Mouse (Mus musculus) forebrain, embryonic 14.5 days (tissue): Measurements from ENCODE around the gene Strn. TPM values are rescaled to one million over a fixed set of nuclear protein-coding genes. Genes with fewer than 3 reads are reported as not detected.

Experiments
- ATAC-seq: fragments of 200-750 bp; cut with Nextera tagmentation; 2 replicates; pipeline ENCODE4 v1.8.0; 2017; ENCODE audit warnings: mild to moderate bottlenecking, moderate library complexity
- DNase-seq: peaks from one replicate; pipeline ENCODE4 v3.0.0-alpha.2; 2015; ENCODE audit warnings: low spot score
- H3K27ac ChIP-seq: fragments of 300-500 bp; sonication (generic); 2 replicates; pipeline ENCODE4 v1.5.1; 2014; ENCODE audit warnings: low read depth, mild to moderate bottlenecking, control low read depth, low read length, moderate library complexity
- H3K27me3 ChIP-seq: fragments of 300-500 bp; sonication (generic); replicated peaks from 2 replicates; pipeline ENCODE4 v1.6.1; 2014; ENCODE audit warnings: low read length, control low read depth, mixed read lengths; ENCODE audit not compliant: control insufficient read depth, insufficient read depth
- H3K36me3 ChIP-seq: fragments of 300-500 bp; sonication (generic); 2 replicates; pipeline ENCODE4 v1.6.1; 2014; ENCODE audit warnings: low read length, control low read depth; ENCODE audit not compliant: control insufficient read depth, insufficient read depth
- H3K4me1 ChIP-seq: fragments of 300-500 bp; sonication (generic); 2 replicates; pipeline ENCODE4 v1.6.1; 2014; ENCODE audit warnings: antibody characterized with exemption, low read length, control low read depth; ENCODE audit not compliant: control insufficient read depth, insufficient read depth
- H3K4me2 ChIP-seq: fragments of 300-500 bp; sonication (generic); 2 replicates; pipeline ENCODE4 v1.6.1; 2014; ENCODE audit warnings: mild to moderate bottlenecking, control low read depth, low read length
- H3K4me3 ChIP-seq: fragments of 300-500 bp; sonication (generic); 2 replicates; pipeline ENCODE4 v1.5.1; 2014; ENCODE audit warnings: low read depth, low read length, control low read depth
- H3K9ac ChIP-seq: fragments of 300-500 bp; sonication (generic); 2 replicates; pipeline ENCODE4 v1.6.1; 2014; ENCODE audit warnings: mild to moderate bottlenecking, low read length, control low read depth, moderate library complexity
- H3K9me3 ChIP-seq: fragments of 300-500 bp; sonication (generic); replicated peaks from 2 replicates; pipeline ENCODE4 v1.6.1; 2016; ENCODE audit warnings: low read length, control low read depth, mixed read lengths; ENCODE audit not compliant: control insufficient read depth
- WGBS: fragments of 180-500 bp; shearing (Covaris S2); extraction: QIAGEN DNeasy Blood & Tissue Kit; methylation state at CpG from one replicate; pipeline ENCODE4 v1.1.7; 2014; 5-methylcytosine and 5-hydroxymethylcytosine counted together
- polyA plus RNA-seq: library from polyadenylated mRNA; unstranded; fragments of >200 nt; fragmentation: Nextera tagmentation; extraction: Ambion mirVana; gene quantifications from 2 replicates; pipeline ENCODE4 v1.2.1, GENCODE M21; 2014

The Strn gene
- polyA plus RNA-seq, 1 experiment from 2014 or later = 4.5 TPM

DNA sequence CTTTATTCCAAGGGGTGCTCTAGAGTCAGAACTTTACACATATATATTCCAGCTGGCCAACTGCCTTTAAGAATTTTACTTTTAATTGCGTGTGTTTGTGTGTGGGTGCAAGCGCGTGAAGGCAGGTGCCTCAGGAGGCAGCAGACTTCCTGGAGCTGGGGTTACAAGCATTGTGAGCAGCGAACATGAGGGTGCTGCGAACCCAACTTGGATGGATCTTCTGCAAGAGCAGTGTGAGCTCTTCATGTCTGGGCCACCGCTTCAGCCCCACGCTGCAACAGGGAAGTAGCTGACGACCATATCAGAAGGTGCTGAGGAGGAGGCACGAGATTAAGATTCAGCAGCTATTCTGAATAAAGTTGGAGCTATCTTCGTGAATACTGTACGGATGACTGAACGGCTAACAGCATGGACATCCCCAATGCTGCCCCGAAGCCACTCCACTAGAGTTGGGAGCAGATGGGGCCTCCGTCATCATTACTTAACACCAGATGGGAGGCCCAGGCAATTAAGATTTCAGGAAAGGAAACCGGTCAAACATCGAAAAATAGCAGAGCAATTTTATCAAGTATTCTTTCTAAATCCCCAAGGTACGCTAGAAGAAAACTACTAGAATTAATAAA is 93.0 kb downstream of the Strn start:
- H3K36me3 ChIP-seq = 0 out of 2 replicates have a peak, but pooled peaks cover 4% of the 10 kb centered on the region
- H3K9ac ChIP-seq = no peak overlapping the region
- H3K4me2 ChIP-seq = no peak overlapping the region
- no peak overlapping the region for H3K27ac ChIP-seq
- DNase-seq (peak; percentile 57), ATAC-seq (peak; percentile 72)
- H3K27me3 ChIP-seq = no peaks in the 10 kb centered on the region
- 75% methylated on average over 17 of the region's 17 CpGs for WGBS
- no peak overlapping the region for H3K4me3 ChIP-seq
- no peaks in the 10 kb centered on the region for H3K4me1 ChIP-seq
- H3K9me3 ChIP-seq = no peaks in the 10 kb centered on the region

DNA sequence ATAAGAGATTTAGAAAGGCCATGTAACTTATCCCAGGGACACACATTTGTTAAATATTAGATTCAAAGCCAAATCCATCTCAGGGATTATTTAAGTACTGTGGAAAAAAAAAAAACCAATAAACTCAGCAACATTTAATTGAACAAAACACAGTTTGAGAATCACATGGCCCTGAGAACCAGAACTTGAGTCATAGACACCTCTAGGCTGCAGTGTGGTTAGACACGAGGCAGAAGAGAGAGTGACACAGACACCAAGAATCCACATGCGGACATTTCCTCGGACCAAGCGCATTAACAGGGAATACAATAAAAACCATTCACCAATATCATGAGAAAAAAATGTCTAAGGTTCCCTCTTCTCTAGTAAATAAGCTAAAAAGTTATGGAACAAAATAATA is 94.7 kb downstream of the Strn start:
- Histone ChIP-seq H3K9ac (no peak overlapping the region), H3K9me3 (no peaks in the 10 kb centered on the region), H3K4me2 (no peak overlapping the region), H3K4me1 (no peaks in the 10 kb centered on the region), H3K27ac (no peak overlapping the region), H3K27me3 (no peaks in the 10 kb centered on the region), H3K4me3 (no peak overlapping the region), H3K36me3 (no peaks in the 10 kb centered on the region)
- no peak for DNase-seq
- WGBS = 90% methylated on average over 4 of the region's 4 CpGs
- no peak for ATAC-seq

DNA sequence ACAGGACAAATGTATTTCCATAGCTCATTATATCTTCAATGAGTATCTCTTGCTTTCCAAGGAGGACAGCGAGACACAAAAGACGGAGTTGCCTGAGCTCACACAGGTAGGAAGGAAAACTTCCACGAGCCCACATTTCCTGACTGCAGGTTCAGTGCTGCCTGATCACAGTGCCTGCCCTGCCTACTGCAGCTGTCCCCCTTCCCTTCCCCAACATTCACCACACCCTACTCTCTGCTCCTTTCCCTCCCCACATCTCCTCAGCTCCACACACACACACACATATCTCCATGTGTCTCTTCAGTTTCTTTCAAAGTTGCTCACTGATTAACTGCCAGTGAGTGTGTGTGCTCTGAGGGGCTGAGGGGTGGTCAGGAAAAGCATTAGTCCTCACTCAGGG is 96.6 kb downstream of the Strn start:
- H3K4me2 ChIP-seq = no peak overlapping the region
- no peaks in the 10 kb centered on the region for H3K27me3 ChIP-seq
- 93% methylated on average over 3 of the region's 3 CpGs for WGBS
- H3K9ac ChIP-seq = no peak overlapping the region
- no peaks in the 10 kb centered on the region for H3K36me3 ChIP-seq
- H3K9me3 ChIP-seq = no peaks in the 10 kb centered on the region
- DNase-seq (no peak), ATAC-seq (no peak)
- H3K27ac ChIP-seq = no peak overlapping the region
- H3K4me1 ChIP-seq = no peaks in the 10 kb centered on the region
- no peak overlapping the region for H3K4me3 ChIP-seq

DNA sequence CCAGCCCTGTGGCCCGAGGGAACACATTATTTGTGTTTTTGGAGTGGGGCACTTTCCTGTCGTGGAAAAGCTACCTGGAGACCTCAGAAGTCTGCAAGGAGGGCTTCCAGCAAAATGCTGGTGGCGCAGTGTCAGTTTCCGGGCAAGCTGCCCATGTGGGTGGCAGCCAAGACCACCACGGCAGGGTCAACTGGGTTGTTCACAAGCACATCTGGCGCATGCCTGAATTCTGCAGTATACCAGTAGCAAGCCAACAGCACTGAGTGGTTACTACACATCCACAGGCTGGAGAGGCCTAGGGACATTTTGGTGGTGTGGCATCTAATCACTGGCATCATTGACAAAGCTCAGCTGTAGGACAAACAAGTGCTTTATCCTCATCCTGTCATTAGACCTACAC is 97.9 kb downstream of the Strn start:
- H3K4me3 ChIP-seq = no peak overlapping the region

DNA sequence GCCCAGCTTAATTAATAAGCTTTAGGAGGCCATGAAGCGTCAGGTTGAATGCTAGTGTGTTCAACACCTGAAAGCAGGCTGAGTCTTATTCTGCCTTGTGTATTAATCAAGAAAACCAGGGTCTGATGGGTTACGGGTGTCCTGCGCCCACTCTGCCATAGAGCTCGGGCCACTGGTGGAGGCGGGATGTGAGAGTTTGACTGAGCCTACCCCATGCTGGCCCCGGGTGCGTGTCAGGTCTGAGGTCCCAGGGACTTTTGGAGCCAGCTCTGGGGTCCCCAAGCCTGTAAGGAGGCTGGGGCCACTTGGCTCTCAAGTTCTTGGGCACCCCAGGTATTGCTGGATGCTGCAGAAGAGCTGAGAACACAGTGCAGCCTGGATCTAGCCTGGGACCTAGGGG is 99.9 kb downstream of the Strn start:
- H3K36me3 ChIP-seq = no peaks in the 10 kb centered on the region

More for the DNA sequence above, 97.9 kb downstream of the Strn start:
- Histone ChIP-seq H3K4me1 (no peaks in the 10 kb centered on the region), H3K36me3 (no peaks in the 10 kb centered on the region), H3K9ac (no peak overlapping the region), H3K27me3 (no peaks in the 10 kb centered on the region), H3K4me2 (no peak overlapping the region), H3K27ac (no peak overlapping the region), H3K9me3 (no peaks in the 10 kb centered on the region)
- ATAC-seq (no peak), DNase-seq (no peak)
- 74% methylated on average over 6 of the region's 6 CpGs for WGBS

DNA sequence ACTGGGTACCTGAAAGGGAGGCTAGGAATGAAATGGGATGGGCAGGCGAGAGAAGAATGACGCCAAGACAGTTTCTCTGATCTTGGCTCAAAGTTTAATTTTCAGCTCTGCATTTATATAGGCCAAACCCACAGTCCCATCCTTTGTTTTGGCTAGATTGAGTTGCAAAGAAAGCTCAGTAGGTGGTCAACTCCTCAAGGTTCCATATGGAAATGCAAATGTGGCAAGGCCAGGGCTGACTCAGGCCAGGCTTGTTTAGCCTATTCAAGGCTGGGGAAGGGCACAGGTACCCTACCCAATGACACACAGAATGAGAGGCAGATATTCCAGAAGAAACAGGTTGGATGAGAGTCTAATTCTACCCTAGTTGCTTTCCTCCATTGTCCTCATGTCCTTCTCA is 101.4 kb downstream of the Strn start:
- no peak for ATAC-seq
- H3K27ac ChIP-seq = no peak overlapping the region
- H3K36me3 ChIP-seq = no peaks in the 10 kb centered on the region
- WGBS = 45% methylated on average over 2 of the region's 2 CpGs
- H3K4me3 ChIP-seq = no peak overlapping the region
- no peaks in the 10 kb centered on the region for H3K9me3 ChIP-seq
- no peak overlapping the region for H3K9ac ChIP-seq
- H3K4me2 ChIP-seq = no peak overlapping the region
- no peak for DNase-seq
- H3K27me3 ChIP-seq = no peaks in the 10 kb centered on the region
- no peaks in the 10 kb centered on the region for H3K4me1 ChIP-seq

More for the DNA sequence above, 99.9 kb downstream of the Strn start:
- H3K4me2 ChIP-seq = no peak overlapping the region
- H3K9me3 ChIP-seq = no peaks in the 10 kb centered on the region
- 93% methylated on average over 7 of the region's 7 CpGs for WGBS
- no peak overlapping the region for H3K27ac ChIP-seq
- DNase-seq (no peak), ATAC-seq (no peak)
- H3K4me3 ChIP-seq = no peak overlapping the region
- H3K9ac ChIP-seq = no peak overlapping the region
- no peaks in the 10 kb centered on the region for H3K27me3 ChIP-seq
- H3K4me1 ChIP-seq = no peaks in the 10 kb centered on the region

DNA sequence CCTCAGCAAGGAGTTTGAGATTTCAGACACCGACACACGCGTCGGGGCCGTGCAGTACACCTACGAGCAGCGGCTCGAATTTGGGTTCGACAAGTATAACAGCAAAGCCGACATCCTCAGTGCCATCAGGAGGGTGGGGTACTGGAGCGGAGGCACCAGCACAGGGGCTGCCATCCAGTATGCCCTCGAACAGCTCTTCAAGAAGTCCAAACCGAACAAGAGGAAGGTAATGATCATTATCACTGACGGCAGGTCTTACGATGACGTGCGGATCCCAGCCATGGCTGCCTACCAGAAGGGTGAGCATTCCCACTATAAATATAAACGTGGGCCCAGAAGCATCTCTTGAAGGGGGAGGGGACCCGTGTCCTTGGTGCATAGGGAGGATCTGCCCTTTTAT is 112.1 kb downstream of the Strn start:
- ATAC-seq = no peak
- Histone ChIP-seq H3K27ac (no peak overlapping the region), H3K27me3 (no peaks in the 10 kb centered on the region), H3K36me3 (no peaks in the 10 kb centered on the region), H3K4me2 (no peak overlapping the region), H3K9me3 (no peaks in the 10 kb centered on the region), H3K4me1 (no peaks in the 10 kb centered on the region), H3K4me3 (no peak overlapping the region), H3K9ac (no peak overlapping the region)
- WGBS = 97% methylated on average over 19 of the region's 19 CpGs
- no peak for DNase-seq

DNA sequence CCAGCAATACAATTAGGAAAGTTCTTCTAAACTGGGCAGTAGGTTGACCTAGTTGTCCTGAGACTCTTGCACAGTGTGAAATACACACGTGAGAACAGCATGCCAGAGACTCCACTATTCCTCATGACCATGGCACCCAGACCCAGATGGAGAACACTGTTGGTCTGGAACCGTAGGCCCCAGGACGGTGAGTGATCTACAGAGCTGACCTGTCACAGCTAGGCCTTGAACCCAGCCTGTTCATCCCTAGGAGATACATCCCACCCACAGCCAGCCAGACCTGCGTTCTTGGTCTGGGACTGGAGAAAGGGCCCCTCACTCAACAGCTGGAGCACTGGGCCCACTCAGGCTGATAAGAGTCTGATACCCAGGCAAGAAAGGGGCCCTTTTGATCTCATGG is 115.1 kb downstream of the Strn start:
- Histone ChIP-seq H3K27me3 (no peaks in the 10 kb centered on the region), H3K4me1 (no peaks in the 10 kb centered on the region), H3K9me3 (no peaks in the 10 kb centered on the region), H3K9ac (no peak overlapping the region), H3K27ac (no peak overlapping the region), H3K4me2 (no peak overlapping the region), H3K4me3 (no peak overlapping the region), H3K36me3 (no peaks in the 10 kb centered on the region)
- DNase-seq = no peak
- ATAC-seq = no peak
- WGBS = 90% methylated on average over 4 of the region's 4 CpGs

DNA sequence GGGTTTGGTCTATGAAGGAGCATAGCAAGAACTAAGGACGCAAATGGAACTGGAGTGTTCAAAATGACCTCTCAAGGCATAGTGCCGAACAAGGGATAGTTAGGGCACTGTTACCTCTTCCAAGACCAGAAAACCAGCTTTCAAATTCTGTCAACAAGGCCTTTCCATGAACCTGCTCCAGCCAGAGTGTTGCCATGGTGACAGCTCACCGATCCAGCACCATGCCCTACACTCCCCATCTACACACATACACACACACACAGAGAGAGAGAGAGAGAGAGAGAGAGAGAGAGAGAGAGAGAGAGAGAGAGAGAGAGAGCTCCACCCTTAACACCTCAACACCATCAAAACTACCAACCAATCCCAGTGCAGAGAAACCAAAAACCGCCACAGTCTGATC is 116.3 kb downstream of the Strn start:
- WGBS = 92% methylated on average over 4 of the region's 4 CpGs
- H3K4me2 ChIP-seq = no peak overlapping the region
- H3K36me3 ChIP-seq = no peaks in the 10 kb centered on the region
- no peaks in the 10 kb centered on the region for H3K4me1 ChIP-seq
- no peaks in the 10 kb centered on the region for H3K27me3 ChIP-seq
- no peak overlapping the region for H3K9ac ChIP-seq
- ATAC-seq = no peak
- no peak overlapping the region for H3K4me3 ChIP-seq
- no peak overlapping the region for H3K27ac ChIP-seq
- DNase-seq = no peak
- H3K9me3 ChIP-seq = no peaks in the 10 kb centered on the region
